Mouse (Mus musculus) ZHBTc4 (cell line): ENCODE measurements around the gene Olfr556.
"Not testable (repeated sequence)": the region's sequence is repeated elsewhere in the genome, so short reads cannot be mapped to it uniquely, and the experiment has no call there.

ENCODE experiments used
- DNase-seq: peaks from one replicate; pipeline ENCODE4 v3.0.0-alpha.2; 2011; ENCODE audit warnings: low read depth, low spot score

Olfr556 gene

DNA sequence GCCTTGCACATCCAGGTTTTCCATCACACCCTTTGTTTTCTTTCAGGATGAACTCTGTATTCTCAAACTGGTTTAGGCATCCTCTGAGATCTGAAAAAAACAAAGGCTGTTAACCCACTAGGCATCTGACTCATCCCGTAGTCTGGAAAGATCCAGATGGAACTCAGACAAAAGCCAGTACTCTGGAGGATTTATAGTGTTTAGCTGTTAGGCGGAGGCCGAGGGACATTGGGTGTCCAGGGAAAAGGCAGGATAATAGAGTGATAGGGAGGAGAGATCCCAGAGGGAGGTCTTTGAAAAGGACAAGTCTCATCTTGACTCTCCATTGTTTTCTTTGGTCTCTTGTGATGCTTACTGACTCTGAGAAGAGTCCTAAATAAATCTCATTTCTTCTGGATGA lies at the start of gene Olfr556:
TSS of gene Olfr556 (plus strand) at position 301 of the 400 bp plus-strand sequence.
- DNase-seq, result peak; percentile 34

DNA sequence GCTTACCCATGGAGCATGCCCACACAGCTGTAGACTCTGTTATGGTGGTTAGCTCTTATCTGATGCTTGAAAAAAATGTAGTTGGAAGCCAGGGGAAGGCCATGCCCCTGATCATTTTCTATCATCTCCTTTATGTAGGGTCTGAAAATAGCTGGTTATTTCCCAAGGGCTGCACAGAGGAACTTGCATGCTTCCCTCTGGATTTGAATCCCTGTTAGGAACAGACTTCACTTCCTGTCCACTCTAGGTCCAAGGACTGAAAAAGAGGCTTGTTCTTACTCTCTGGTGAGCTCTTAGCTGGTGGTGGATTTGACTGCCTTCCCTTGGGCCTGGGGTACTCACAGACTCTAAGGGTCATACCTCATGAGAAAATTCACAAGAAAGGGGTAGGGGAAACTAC lies 46.6 kb upstream of the Olfr556 start, which contains the start of gene Olfr553:
TSS of gene Olfr553 (minus strand) at position 101 of the 400 bp plus-strand sequence.
- DNase-seq, result no peak

- DNase-seq, result peak; percentile 11
Measured at GRCm38 (mm10) chr7:102619608-102620007, 45.1 kb upstream of the Olfr556 start.

DNA sequence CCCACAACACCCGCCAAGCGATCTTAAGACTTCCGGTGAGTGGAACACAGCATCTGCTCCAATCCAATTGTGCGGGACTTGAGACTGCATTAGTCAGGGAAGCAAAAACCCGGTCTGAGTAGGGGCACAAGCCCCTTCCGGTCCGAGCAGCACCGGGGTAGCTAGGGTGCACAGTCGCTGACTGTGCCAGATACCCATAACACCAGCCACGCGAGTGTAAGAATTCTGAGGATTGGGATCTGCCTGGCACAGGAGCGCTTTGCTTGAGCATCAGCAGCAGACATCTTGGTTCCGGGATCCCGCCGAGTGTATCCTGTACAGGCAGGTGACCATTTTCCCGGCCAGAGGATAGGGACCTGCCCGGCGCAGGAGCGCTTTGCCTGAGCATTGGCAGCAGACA lies 44.3 kb upstream of the Olfr556 start:
- peak; percentile 64 for DNase-seq

- DNase-seq, result peak; percentile 21
Measured at GRCm38 (mm10) chr7:102636665-102637064, 28.0 kb upstream of the Olfr556 start.

- DNase-seq, result no peak
Measured at GRCm38 (mm10) chr7:102638132-102638531, 26.6 kb upstream of the Olfr556 start, which contains the start of gene Olfr554. Gene Olfr554 (plus strand): TSS chr7:102638432.

- not testable (repeated sequence) for DNase-seq
Measured at GRCm38 (mm10) chr7:102644945-102645344, 19.8 kb upstream of the Olfr556 start.

DNA sequence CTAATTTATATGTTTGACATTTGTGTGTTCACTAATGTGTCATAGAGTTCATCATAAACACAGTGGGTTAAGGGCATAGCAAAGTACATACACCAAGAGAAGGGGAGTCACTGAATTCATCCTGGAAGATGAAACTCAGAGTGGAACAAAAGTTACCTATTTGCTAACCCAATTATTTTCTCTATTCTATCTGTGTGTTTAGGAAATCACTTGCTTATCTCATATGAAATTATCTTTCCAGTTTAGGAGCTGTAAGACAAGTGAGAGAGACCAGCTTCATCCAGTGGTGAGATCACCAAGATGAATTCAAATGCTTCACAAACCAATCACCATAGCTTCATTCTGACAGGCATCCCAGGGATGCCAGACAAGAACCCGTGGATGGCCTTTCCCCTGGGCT lies 6.2 kb upstream of the Olfr556 start, which contains the start of gene Olfr555:
TSS of gene Olfr555 (plus strand) at position 301 of the 400 bp plus-strand sequence.
- DNase-seq, result no peak

- DNase-seq, result peak; percentile 16
Measured at GRCm38 (mm10) chr7:102665378-102665777, 679 bp downstream of the Olfr556 start.

GRCm38 (mm10) chr7:102676225-102676624 lies 11.5 kb downstream of the Olfr556 start:
- no peak for DNase-seq

DNA sequence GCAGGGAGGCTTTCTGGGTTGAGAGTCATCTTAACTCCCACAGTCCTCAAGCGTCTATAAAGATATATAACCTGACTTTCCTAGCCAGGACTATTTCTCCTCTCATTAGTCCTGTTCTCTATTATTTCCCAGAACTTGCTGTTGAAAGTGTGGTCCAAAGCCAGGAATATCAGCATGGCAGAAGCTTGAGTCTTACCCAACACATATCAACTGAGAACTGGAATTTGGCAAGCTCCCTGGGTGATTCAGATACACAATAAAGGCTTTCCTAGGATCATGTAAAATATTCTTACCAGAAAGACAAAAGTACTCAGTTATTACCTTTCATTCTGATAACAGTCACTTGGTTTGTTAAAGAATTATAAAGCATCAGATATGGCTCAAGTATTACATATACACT lies 17.2 kb downstream of the Olfr556 start:
- DNase-seq, result no peak

DNA sequence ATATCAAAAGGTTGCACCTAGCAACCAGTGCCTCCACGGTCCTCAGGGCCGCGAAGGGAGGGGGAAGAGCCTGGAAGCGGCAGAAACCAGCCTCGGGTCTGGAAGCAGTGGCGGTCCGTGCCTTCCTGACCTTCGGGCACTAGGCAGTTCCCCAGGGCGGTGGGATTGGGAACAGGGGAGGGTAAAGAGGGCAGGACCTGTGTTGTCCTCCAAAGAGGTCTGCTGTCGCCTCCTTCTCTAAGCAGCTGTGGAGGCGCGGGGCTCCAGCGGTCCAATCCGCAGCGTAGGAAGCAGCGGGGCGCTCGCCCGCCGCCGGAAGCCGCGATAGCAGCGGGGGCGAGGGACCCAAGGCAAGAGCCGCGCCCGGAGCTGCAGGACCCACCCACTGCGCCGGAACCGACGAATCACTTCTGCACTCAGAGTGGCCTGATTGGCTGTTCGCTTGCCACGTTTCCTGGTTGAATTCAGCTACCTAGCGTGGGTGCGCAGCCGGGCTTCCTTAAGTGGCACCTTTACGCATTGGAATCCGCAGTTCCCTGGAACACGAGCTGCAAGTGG lies 22.3 kb downstream of the Olfr556 start, which contains the start of gene Trim68:
TSS of gene Trim68 (minus strand) at position 384 of the 558 bp plus-strand sequence.
- peak; percentile 94 for DNase-seq

DNA sequence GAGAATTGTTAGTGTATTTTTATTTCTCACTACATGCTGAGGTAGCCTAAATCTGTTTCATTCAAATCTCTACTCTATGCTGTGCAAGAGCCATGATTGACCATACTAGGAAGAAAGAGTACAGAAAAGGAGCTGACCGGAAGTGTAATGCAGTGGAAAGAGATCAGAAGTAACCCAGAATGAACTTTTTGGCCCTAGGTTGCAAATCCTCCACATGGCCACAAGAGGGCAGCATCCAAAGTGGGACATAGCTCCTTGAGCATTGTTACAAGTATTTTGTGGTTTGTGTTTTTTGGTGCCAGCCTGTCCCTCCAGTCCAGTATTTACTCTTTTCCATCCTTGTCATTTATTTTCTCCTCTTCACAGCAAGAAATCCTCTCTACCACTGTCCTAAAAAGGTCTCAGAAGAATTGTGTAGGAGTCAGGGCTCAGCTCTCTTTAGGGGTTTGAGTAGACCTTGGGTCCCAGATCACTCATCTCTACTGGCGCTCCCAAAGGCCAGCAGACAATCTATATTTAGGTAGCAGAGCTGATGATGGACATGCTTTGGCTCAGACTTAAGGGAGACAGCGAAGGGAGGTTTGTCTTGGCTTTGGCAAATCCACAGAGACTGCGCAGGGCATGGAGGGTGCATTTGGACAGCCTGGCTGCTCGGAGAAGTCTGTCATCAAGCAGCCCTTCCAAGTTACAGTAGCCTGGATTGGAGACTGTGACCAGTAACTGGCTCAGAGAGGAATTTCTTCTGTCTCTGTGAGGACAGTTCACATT lies 30.8 kb downstream of the Olfr556 start, which contains the start of gene Olfr557:
TSS of gene Olfr557 (plus strand) at position 553 of the 768 bp plus-strand sequence.
- DNase-seq, result peak; percentile 66

DNA sequence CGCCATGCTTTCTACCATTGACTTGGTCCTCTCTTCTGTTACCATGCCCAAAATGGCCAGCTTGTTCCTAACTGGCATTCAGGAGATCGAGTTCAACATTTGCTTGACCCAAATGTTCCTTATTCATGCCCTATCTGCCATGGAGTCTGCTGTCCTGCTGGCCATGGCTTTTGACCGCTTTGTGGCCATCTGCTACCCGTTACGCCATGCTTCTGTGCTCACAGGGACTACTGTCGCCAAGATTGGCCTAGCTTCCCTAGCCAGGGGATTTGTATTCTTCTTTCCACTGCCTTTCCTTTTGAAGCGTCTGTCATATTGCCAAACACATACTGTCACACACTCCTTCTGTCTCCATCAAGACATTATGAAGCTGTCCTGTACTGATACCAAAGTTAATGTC lies 33.8 kb downstream of the Olfr556 start:
- DNase-seq, result no peak

- no peak for DNase-seq
Measured at GRCm38 (mm10) chr7:102701915-102702314, 37.2 kb downstream of the Olfr556 start, which contains the start of gene Olfr558. Gene Olfr558 (plus strand): TSS chr7:102702215.

- DNase-seq, result no peak
Measured at GRCm38 (mm10) chr7:102718970-102719369, 54.3 kb downstream of the Olfr556 start, which contains the start of gene Olfr33. Gene Olfr33 (minus strand): TSS chr7:102719070.
